Mouse (Mus musculus): ENCODE measurements around the gene Pabpn1l. TPM values are rescaled to one million over a fixed set of nuclear protein-coding genes. Genes with fewer than 3 reads are reported as not detected.
"Not testable (repeated sequence)": the region's sequence is repeated elsewhere in the genome, so short reads cannot be mapped to it uniquely, and the experiment has no call there.

Pabpn1l gene
- polyA plus RNA-seq, 1 experiment, result not detected

GRCm38 (mm10) chr8:122637230-122637629 lies 14.7 kb upstream of the Pabpn1l start:
- TF ChIP-seq POLR2A (IDR thresholded peaks at IDR 0.05; ENCODE audit: low read depth, low read length) (no peak), CTCF (IDR thresholded peaks at IDR 0.05; ENCODE audit: borderline replicate concordance, insufficient read depth, low read length) (no peak)
- H3K27ac ChIP-seq (ENCODE audit: insufficient read depth, low read length), result no peak overlapping the region
- H3K4me1 ChIP-seq (ENCODE audit: control insufficient read depth, insufficient read depth, low read length), result no peaks in the 10 kb centered on the region
- H3K4me3 ChIP-seq (ENCODE audit: insufficient read depth, low read length), result no peak overlapping the region

GRCm38 (mm10) chr8:122636803-122637175 lies 14.2 kb upstream of the Pabpn1l start:
- Histone ChIP-seq H3K4me1 (ENCODE audit: control insufficient read depth, insufficient read depth, low read length) (no peaks in the 10 kb centered on the region), H3K4me3 (ENCODE audit: insufficient read depth, low read length) (no peak overlapping the region), H3K27ac (ENCODE audit: insufficient read depth, low read length) (no peak overlapping the region)
- TF ChIP-seq POLR2A (IDR thresholded peaks at IDR 0.05; ENCODE audit: low read depth, low read length) (no peak), CTCF (IDR thresholded peaks at IDR 0.05; ENCODE audit: borderline replicate concordance, insufficient read depth, low read length) (no peak)

GRCm38 (mm10) chr8:122635878-122636802 lies 13.6 kb upstream of the Pabpn1l start:
- no peak for TF ChIP-seq CTCF (IDR thresholded peaks at IDR 0.05; ENCODE audit: borderline replicate concordance, insufficient read depth, low read length)
- TF ChIP-seq POLR2A (IDR thresholded peaks at IDR 0.05; ENCODE audit: low read depth, low read length), result no peak
- Histone ChIP-seq H3K4me3 (ENCODE audit: insufficient read depth, low read length) (no peak overlapping the region), H3K27ac (ENCODE audit: insufficient read depth, low read length) (no peak overlapping the region), H3K4me1 (ENCODE audit: control insufficient read depth, insufficient read depth, low read length) (no peaks in the 10 kb centered on the region)

- no peaks in the 10 kb centered on the region for H3K4me1 ChIP-seq (ENCODE audit: control insufficient read depth, insufficient read depth, low read length)
- H3K27ac ChIP-seq (ENCODE audit: insufficient read depth, low read length), result no peak overlapping the region
- TF ChIP-seq CTCF (IDR thresholded peaks at IDR 0.05; ENCODE audit: borderline replicate concordance, insufficient read depth, low read length) (no peak), POLR2A (IDR thresholded peaks at IDR 0.05; ENCODE audit: low read depth, low read length) (no peak)
- H3K4me3 ChIP-seq (ENCODE audit: insufficient read depth, low read length), result no peak overlapping the region
Measured at GRCm38 (mm10) chr8:122633205-122633604, 10.7 kb upstream of the Pabpn1l start.

- not testable (repeated sequence) for H3K27ac ChIP-seq (ENCODE audit: insufficient read depth, low read length); H3K4me3 ChIP-seq (ENCODE audit: insufficient read depth, low read length); H3K4me1 ChIP-seq (ENCODE audit: control insufficient read depth, insufficient read depth, low read length)
Measured at GRCm38 (mm10) chr8:122632134-122632533, 9.6 kb upstream of the Pabpn1l start.

GRCm38 (mm10) chr8:122630696-122631095 lies 8.2 kb upstream of the Pabpn1l start:
- H3K4me3 ChIP-seq (ENCODE audit: insufficient read depth, low read length), result no peak overlapping the region
- no peak overlapping the region for H3K27ac ChIP-seq (ENCODE audit: insufficient read depth, low read length)
- no peak for TF ChIP-seq CTCF (IDR thresholded peaks at IDR 0.05; ENCODE audit: borderline replicate concordance, insufficient read depth, low read length)
- TF ChIP-seq POLR2A (IDR thresholded peaks at IDR 0.05; ENCODE audit: low read depth, low read length), result no peak
- H3K4me1 ChIP-seq (ENCODE audit: control insufficient read depth, insufficient read depth, low read length), result no peaks in the 10 kb centered on the region

- Histone ChIP-seq H3K4me3 (ENCODE audit: insufficient read depth, low read length) (no peak overlapping the region), H3K4me1 (ENCODE audit: control insufficient read depth, insufficient read depth, low read length) (no peaks in the 10 kb centered on the region), H3K27ac (ENCODE audit: insufficient read depth, low read length) (no peak overlapping the region)
- no peak for TF ChIP-seq POLR2A (IDR thresholded peaks at IDR 0.05; ENCODE audit: low read depth, low read length)
Measured at GRCm38 (mm10) chr8:122629388-122629787, 6.8 kb upstream of the Pabpn1l start.

- Histone ChIP-seq H3K27ac (ENCODE audit: insufficient read depth, low read length) (no peak overlapping the region), H3K4me1 (ENCODE audit: control insufficient read depth, insufficient read depth, low read length) (no peaks in the 10 kb centered on the region), H3K4me3 (ENCODE audit: insufficient read depth, low read length) (no peak overlapping the region)
- TF ChIP-seq POLR2A (IDR thresholded peaks at IDR 0.05; ENCODE audit: low read depth, low read length) (no peak), CTCF (IDR thresholded peaks at IDR 0.05; ENCODE audit: borderline replicate concordance, insufficient read depth, low read length) (no peak)
Measured at GRCm38 (mm10) chr8:122626896-122627295, 4.4 kb upstream of the Pabpn1l start.

- TF ChIP-seq CTCF (IDR thresholded peaks at IDR 0.05; ENCODE audit: borderline replicate concordance, insufficient read depth, low read length) (no peak), POLR2A (IDR thresholded peaks at IDR 0.05; ENCODE audit: low read depth, low read length) (no peak)
- H3K4me1 ChIP-seq (ENCODE audit: control insufficient read depth, insufficient read depth, low read length), result no peaks in the 10 kb centered on the region
- no peak overlapping the region for H3K27ac ChIP-seq (ENCODE audit: insufficient read depth, low read length)
- no peak overlapping the region for H3K4me3 ChIP-seq (ENCODE audit: insufficient read depth, low read length)
Measured at GRCm38 (mm10) chr8:122625811-122626210, 3.3 kb upstream of the Pabpn1l start.

GRCm38 (mm10) chr8:122624653-122625052 lies 2.1 kb upstream of the Pabpn1l start:
- Histone ChIP-seq H3K4me1 (ENCODE audit: control insufficient read depth, insufficient read depth, low read length) (no peaks in the 10 kb centered on the region), H3K27ac (ENCODE audit: insufficient read depth, low read length) (no peak overlapping the region), H3K4me3 (ENCODE audit: insufficient read depth, low read length) (no peak overlapping the region)
- TF ChIP-seq CTCF (IDR thresholded peaks at IDR 0.05; ENCODE audit: borderline replicate concordance, insufficient read depth, low read length) (no peak), POLR2A (IDR thresholded peaks at IDR 0.05; ENCODE audit: low read depth, low read length) (no peak)
